Mouse (Mus musculus): Measurements from ENCODE around the gene Tpd52l2. TPM values are rescaled to one million over a fixed set of nuclear protein-coding genes. Genes with fewer than 3 reads are reported as not detected.

Tpd52l2 gene
- polyA plus RNA-seq, 2 experiments = 123 to 172 TPM

DNA sequence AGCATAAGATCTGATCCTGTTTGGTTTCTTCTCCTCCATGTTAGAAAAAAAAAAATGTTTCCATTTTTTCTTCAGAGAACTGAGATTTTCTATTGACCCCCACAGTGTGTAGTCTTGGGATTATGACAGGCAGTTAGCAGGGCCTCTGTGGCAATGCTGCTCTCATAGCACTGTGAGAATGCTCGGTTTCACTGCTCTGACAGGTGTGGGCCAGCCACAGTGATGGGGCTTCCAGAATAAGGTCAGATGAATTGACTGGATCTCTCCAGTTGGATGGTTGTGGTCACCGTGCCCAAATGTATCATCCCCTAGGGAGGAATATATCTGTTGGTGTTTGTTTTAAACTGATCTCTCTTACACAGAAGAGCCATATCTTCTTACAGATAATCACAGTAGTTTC, 12.2 kb downstream of the Tpd52l2 start:
- no peak for DNase-seq (ENCODE audit: low spot score)
- Histone ChIP-seq H3K27me3 (ENCODE audit: control insufficient read depth, insufficient read depth, low read length) (no peaks in the 10 kb centered on the region), H3K4me3 (replicated peaks; ENCODE audit: low read length) (no peak overlapping the region), H3K4me1 (ENCODE audit: control insufficient read depth, insufficient read depth, low read length) (no peaks in the 10 kb centered on the region), H3K9me3 (ENCODE audit: control insufficient read depth, low read length) (no peaks in the 10 kb centered on the region), H3K36me3 (ENCODE audit: control insufficient read depth, insufficient read depth, low read length) (peaks cover 89% of the 10 kb centered on the region), H3K4me2 (replicated peaks; ENCODE audit: low read depth, low read length, severe bottlenecking) (no peak overlapping the region), H3K9ac (ENCODE audit: low read depth, low read length, severe bottlenecking) (no peak overlapping the region), H3K27ac (replicated peaks; ENCODE audit: low read depth, low read length) (no peak overlapping the region)
- no peak for ATAC-seq (ENCODE audit: low FRiP score, low read depth)
- TF ChIP-seq POLR2A (IDR thresholded peaks at IDR 0.05; ENCODE audit: borderline replicate concordance, extremely low read depth, insufficient read depth, insufficient read length) = no peak
- WGBS = 87% methylated on average over 2 of the region's 2 CpGs

DNA sequence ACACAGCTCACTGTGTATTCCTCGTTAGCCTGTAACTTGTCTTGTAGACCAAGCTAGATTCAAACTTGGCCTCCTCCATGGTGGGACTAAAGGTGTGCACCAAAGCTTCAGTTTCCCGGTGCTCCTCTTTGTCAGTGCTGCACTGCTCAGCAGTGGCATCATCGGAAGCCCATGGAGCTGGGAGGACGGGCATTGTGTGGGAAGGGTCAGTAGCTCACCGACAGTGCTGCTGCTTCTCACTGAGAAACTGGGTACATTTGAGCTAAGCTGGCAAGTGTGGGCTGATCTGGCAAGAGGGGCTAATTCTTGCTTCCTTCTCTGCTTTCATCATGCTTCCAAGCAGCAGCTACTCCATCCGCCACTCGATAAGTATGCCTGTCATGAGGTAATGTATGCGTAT, 14.3 kb downstream of the Tpd52l2 start:
- DNase-seq (ENCODE audit: low spot score) (no peak), ATAC-seq (ENCODE audit: low FRiP score, low read depth) (no peak)
- Histone ChIP-seq H3K27me3 (ENCODE audit: control insufficient read depth, insufficient read depth, low read length) (no peaks in the 10 kb centered on the region), H3K36me3 (ENCODE audit: control insufficient read depth, insufficient read depth, low read length) (peaks cover 88% of the 10 kb centered on the region), H3K27ac (replicated peaks; ENCODE audit: low read depth, low read length) (no peak overlapping the region), H3K4me2 (replicated peaks; ENCODE audit: low read depth, low read length, severe bottlenecking) (no peak overlapping the region), H3K9me3 (ENCODE audit: control insufficient read depth, low read length) (no peaks in the 10 kb centered on the region), H3K4me3 (replicated peaks; ENCODE audit: low read length) (no peak overlapping the region), H3K9ac (ENCODE audit: low read depth, low read length, severe bottlenecking) (no peak overlapping the region), H3K4me1 (ENCODE audit: control insufficient read depth, insufficient read depth, low read length) (no peaks in the 10 kb centered on the region)
- 93% methylated on average over 8 of the region's 8 CpGs for WGBS
- no peak for TF ChIP-seq POLR2A (IDR thresholded peaks at IDR 0.05; ENCODE audit: borderline replicate concordance, extremely low read depth, insufficient read depth, insufficient read length)

DNA sequence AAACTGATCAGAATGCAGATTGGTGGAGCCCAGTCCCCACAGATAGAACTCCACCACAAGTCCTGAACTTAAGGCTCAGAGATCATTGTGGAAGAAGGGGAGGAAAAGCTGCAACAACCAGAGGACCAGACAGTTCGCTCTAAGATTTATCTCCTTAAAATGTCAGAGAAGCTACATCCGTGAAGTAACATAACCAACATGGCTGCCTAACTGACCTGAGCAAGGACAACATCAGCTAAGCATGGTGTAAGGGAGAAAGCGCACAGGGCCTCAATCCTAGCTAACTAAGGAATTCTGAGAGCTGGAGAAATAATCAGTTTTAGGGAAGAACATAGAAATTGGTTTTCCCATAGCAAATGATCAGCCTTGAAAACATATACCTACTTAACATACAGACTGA, 22.3 kb downstream of the Tpd52l2 start:
- H3K4me2 ChIP-seq (replicated peaks; ENCODE audit: low read depth, low read length, severe bottlenecking) = peak overlapping the region; percentile 56
- peaks cover 36% of the 10 kb centered on the region for H3K36me3 ChIP-seq (ENCODE audit: control insufficient read depth, insufficient read depth, low read length)
- peaks cover 14% of the 10 kb centered on the region for H3K4me1 ChIP-seq (ENCODE audit: control insufficient read depth, insufficient read depth, low read length)
- no peaks in the 10 kb centered on the region for H3K27me3 ChIP-seq (ENCODE audit: control insufficient read depth, insufficient read depth, low read length)
- ATAC-seq (ENCODE audit: low FRiP score, low read depth) (no peak), DNase-seq (ENCODE audit: low spot score) (no peak)
- TF ChIP-seq POLR2A (IDR thresholded peaks at IDR 0.05; ENCODE audit: borderline replicate concordance, extremely low read depth, insufficient read depth, insufficient read length) = no peak
- H3K9me3 ChIP-seq (ENCODE audit: control insufficient read depth, low read length) = no peaks in the 10 kb centered on the region
- H3K27ac ChIP-seq (replicated peaks; ENCODE audit: low read depth, low read length) = peak overlapping the region; percentile 95
- H3K9ac ChIP-seq (ENCODE audit: low read depth, low read length, severe bottlenecking) = peak overlapping the region; percentile 94
- WGBS = 68% methylated on average over 3 of the region's 3 CpGs
- peak overlapping the region; percentile 94 for H3K4me3 ChIP-seq (replicated peaks; ENCODE audit: low read length)

DNA sequence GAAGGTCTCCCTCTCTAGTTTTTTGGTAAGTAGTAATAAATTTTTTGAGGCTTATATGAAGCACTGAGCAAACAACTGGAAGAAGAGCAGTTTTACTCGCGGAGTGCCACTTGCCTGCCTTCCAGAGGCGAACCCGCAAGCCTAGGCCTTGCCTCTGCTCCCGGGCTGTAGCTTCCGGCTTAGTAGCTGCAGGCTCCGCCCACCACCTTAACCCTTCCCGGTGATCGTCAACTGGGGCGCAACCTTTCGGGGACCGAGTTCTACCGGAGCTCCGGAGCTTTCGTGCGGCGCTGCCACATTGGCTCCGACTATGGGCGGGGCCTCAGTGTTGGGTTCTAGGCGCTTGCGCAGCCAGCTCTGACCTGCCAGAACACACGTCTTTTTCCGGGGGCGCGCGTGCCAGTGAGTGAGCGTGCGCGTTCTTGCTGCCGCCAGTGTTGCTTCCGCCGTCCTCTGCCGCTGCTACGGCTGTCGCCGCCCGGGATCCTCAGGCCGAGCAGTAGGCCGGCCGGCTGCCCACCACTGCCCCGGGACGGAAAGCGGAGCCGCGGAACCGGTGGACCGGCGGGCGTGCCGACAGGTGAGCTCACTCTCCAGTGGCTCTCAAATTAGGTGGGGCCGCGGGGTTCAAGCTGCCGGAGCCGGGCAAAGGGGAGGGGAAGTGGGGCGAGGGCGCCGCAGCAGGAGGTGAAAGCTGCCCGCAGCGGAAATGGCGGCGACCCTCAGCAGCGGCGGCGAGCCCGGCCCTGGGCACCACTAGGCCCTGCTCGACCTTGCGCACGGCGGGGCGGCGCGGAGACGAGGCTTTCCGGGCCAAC, 23.4 kb downstream of the Tpd52l2 start, which contains the start of gene Dnajc5:
Gene Dnajc5 (plus strand): TSS at position 368 of the 818 bp plus-strand sequence.
- WGBS = under 1% methylated on average over 67 of the region's 74 CpGs

DNA sequence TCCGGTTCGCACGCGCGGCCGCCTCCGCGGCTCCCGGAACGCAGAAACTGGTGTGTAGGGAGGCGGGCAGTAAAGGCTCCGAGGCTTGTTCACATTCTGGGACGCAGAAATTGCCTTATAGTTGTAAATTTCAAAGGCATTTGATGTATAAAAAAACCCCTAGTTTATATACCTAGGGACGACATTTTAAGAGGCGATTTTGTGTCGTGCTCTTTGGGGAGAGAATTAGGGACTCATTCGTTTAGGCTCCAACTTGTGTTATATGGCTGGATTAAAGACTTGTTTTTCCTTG, 23.9 kb downstream of the Tpd52l2 start:
- no peak for DNase-seq (ENCODE audit: low spot score)
- H3K4me2 ChIP-seq (replicated peaks; ENCODE audit: low read depth, low read length, severe bottlenecking) = peak overlapping the region; percentile 56

More for the DNA sequence above, 23.4 kb downstream of the Tpd52l2 start, which contains the start of gene Dnajc5:
- no peaks in the 10 kb centered on the region for H3K9me3 ChIP-seq (ENCODE audit: control insufficient read depth, low read length)
- peak within 1 kb of the TSS; percentile 94 for H3K4me3 ChIP-seq (replicated peaks; ENCODE audit: low read length)
- ATAC-seq (ENCODE audit: low FRiP score, low read depth) = peak; percentile 95
- H3K27me3 ChIP-seq (ENCODE audit: control insufficient read depth, insufficient read depth, low read length) = no peaks in the 10 kb centered on the region
- peaks cover 25% of the 10 kb centered on the region for H3K36me3 ChIP-seq (ENCODE audit: control insufficient read depth, insufficient read depth, low read length)
- TF ChIP-seq POLR2A (IDR thresholded peaks at IDR 0.05; ENCODE audit: borderline replicate concordance, extremely low read depth, insufficient read depth, insufficient read length) = peak; percentile 71; the same call in 1 of the 2 replicates
- peak; percentile 99 for DNase-seq (ENCODE audit: low spot score)
- peaks cover 14% of the 10 kb centered on the region for H3K4me1 ChIP-seq (ENCODE audit: control insufficient read depth, insufficient read depth, low read length)
- H3K4me2 ChIP-seq (replicated peaks; ENCODE audit: low read depth, low read length, severe bottlenecking) = peak within 1 kb of the TSS; percentile 56
- peak within 1 kb of the TSS; percentile 95 for H3K27ac ChIP-seq (replicated peaks; ENCODE audit: low read depth, low read length)
- peak within 1 kb of the TSS; percentile 94 for H3K9ac ChIP-seq (ENCODE audit: low read depth, low read length, severe bottlenecking)

More for the DNA sequence above, 23.9 kb downstream of the Tpd52l2 start:
- peak overlapping the region; percentile 94 for H3K4me3 ChIP-seq (replicated peaks; ENCODE audit: low read length)
- peaks cover 20% of the 10 kb centered on the region for H3K36me3 ChIP-seq (ENCODE audit: control insufficient read depth, insufficient read depth, low read length)
- H3K9me3 ChIP-seq (ENCODE audit: control insufficient read depth, low read length) = no peaks in the 10 kb centered on the region
- ATAC-seq (ENCODE audit: low FRiP score, low read depth) = no peak
- H3K9ac ChIP-seq (ENCODE audit: low read depth, low read length, severe bottlenecking) = peak overlapping the region; percentile 94
- WGBS = 1% methylated on average over 17 of the region's 17 CpGs
- no peak for TF ChIP-seq POLR2A (IDR thresholded peaks at IDR 0.05; ENCODE audit: borderline replicate concordance, extremely low read depth, insufficient read depth, insufficient read length)
- H3K4me1 ChIP-seq (ENCODE audit: control insufficient read depth, insufficient read depth, low read length) = peaks cover 14% of the 10 kb centered on the region
- H3K27me3 ChIP-seq (ENCODE audit: control insufficient read depth, insufficient read depth, low read length) = no peaks in the 10 kb centered on the region
- peak overlapping the region; percentile 95 for H3K27ac ChIP-seq (replicated peaks; ENCODE audit: low read depth, low read length)
